Mouse (Mus musculus) stomach, embryonic 14.5 days (tissue): Measurements from ENCODE around the gene Syt6. TPM values are rescaled to one million over a fixed set of nuclear protein-coding genes. Genes with fewer than 3 reads are reported as not detected.

Experiments
- ATAC-seq: fragments of 200-750 bp; cut with Nextera tagmentation; 2 replicates; pipeline ENCODE4 v1.8.0; 2017; ENCODE audit warnings: low read depth, moderate TSS enrichment; ENCODE audit not compliant: insufficient number of reproducible peaks, insufficient read depth, low FRiP score
- H3K27ac ChIP-seq: fragments of 300-500 bp; sonication (generic); 2 replicates; pipeline ENCODE4 v1.5.1; 2014; ENCODE audit warnings: mild to moderate bottlenecking, low read length, moderate library complexity, mixed read lengths
- H3K27me3 ChIP-seq: fragments of 300-500 bp; sonication (generic); 2 replicates; pipeline ENCODE4 v1.6.1; 2014; ENCODE audit warnings: low read length, control low read depth, mixed read lengths; ENCODE audit not compliant: control insufficient read depth, insufficient read depth
- H3K36me3 ChIP-seq: fragments of 300-500 bp; sonication (generic); 2 replicates; pipeline ENCODE4 v1.6.1; 2014; ENCODE audit warnings: mild to moderate bottlenecking, control low read depth, low read length, moderate library complexity, mixed read lengths; ENCODE audit not compliant: control insufficient read depth, insufficient read depth
- H3K4me1 ChIP-seq: fragments of 300-500 bp; sonication (generic); 2 replicates; pipeline ENCODE4 v1.6.1; 2014; ENCODE audit warnings: low read length, control low read depth, mixed read lengths; ENCODE audit not compliant: control insufficient read depth, insufficient read depth
- H3K4me2 ChIP-seq: fragments of 300-500 bp; sonication (generic); replicated peaks from 2 replicates; pipeline ENCODE4 v1.6.1; 2014; ENCODE audit warnings: low read depth, low read length, control low read depth
- H3K4me3 ChIP-seq: fragments of 300-500 bp; sonication (generic); 2 replicates; pipeline ENCODE4 v1.5.1; 2014; ENCODE audit warnings: low read depth, low read length, control low read depth
- H3K9ac ChIP-seq: fragments of 300-500 bp; sonication (generic); replicated peaks from 2 replicates; pipeline ENCODE4 v1.6.1; 2014; ENCODE audit warnings: low read depth, mild to moderate bottlenecking, control low read depth, low read length, moderate library complexity, mixed read lengths
- H3K9me3 ChIP-seq: fragments of 300-500 bp; sonication (generic); 2 replicates; pipeline ENCODE4 v1.6.1; 2016; ENCODE audit warnings: low read depth, low read length, control low read depth; ENCODE audit not compliant: control insufficient read depth
- WGBS: fragments of 180-500 bp; shearing (Covaris S2); extraction: QIAGEN DNeasy Blood & Tissue Kit; methylation state at CpG from one replicate; pipeline ENCODE4 v1.1.7; 2014; 5-methylcytosine and 5-hydroxymethylcytosine counted together
- polyA plus RNA-seq: library from polyadenylated mRNA; unstranded; fragments of >200 nt; fragmentation: Nextera tagmentation; extraction: Ambion mirVana; gene quantifications from 2 replicates; pipeline ENCODE4 v1.2.1, GENCODE M21; 2014

Gene Syt6
- polyA plus RNA-seq, 1 experiment from 2014 or later, result 3.4 TPM

GRCm38 (mm10) chr3:103625169-103625568, 50.1 kb downstream of the Syt6 start:
- Histone ChIP-seq H3K9me3 (no peaks in the 10 kb centered on the region; the same call in 1 of the 2 replicates), H3K27ac (no peak overlapping the region), H3K4me1 (0 out of 2 replicates have a peak, but pooled peaks cover 4% of the 10 kb centered on the region), H3K27me3 (no peaks in the 10 kb centered on the region), H3K9ac (no peak overlapping the region), H3K36me3 (no peaks in the 10 kb centered on the region), H3K4me2 (no peak overlapping the region), H3K4me3 (no peak overlapping the region)
- 87% methylated on average over 13 of the region's 13 CpGs for WGBS
- no peak for ATAC-seq

- Histone ChIP-seq H3K4me3 (no peak overlapping the region), H3K36me3 (no peaks in the 10 kb centered on the region), H3K9ac (no peak overlapping the region), H3K4me1 (0 out of 2 replicates have a peak, but pooled peaks cover 4% of the 10 kb centered on the region), H3K27me3 (no peaks in the 10 kb centered on the region), H3K4me2 (no peak overlapping the region), H3K9me3 (no peaks in the 10 kb centered on the region; the same call in 1 of the 2 replicates), H3K27ac (no peak overlapping the region)
- no peak for ATAC-seq
- 86% methylated on average over 4 of the region's 4 CpGs for WGBS
Measured at GRCm38 (mm10) chr3:103626481-103626880, 51.5 kb downstream of the Syt6 start.

- H3K9ac ChIP-seq, result no peak overlapping the region
- H3K27me3 ChIP-seq, result no peaks in the 10 kb centered on the region
- no peak for ATAC-seq
- no peak overlapping the region for H3K4me2 ChIP-seq
- no peaks in the 10 kb centered on the region; the same call in 1 of the 2 replicates for H3K9me3 ChIP-seq
- H3K4me1 ChIP-seq, result 0 out of 2 replicates have a peak, but pooled peaks cover 4% of the 10 kb centered on the region
- no peaks in the 10 kb centered on the region for H3K36me3 ChIP-seq
- no peak overlapping the region for H3K27ac ChIP-seq
- H3K4me3 ChIP-seq, result no peak overlapping the region
- WGBS, result 91% methylated on average over 3 of the region's 3 CpGs
Measured at GRCm38 (mm10) chr3:103627661-103628060, 52.6 kb downstream of the Syt6 start.

- H3K36me3 ChIP-seq, result no peaks in the 10 kb centered on the region
- no peaks in the 10 kb centered on the region for H3K4me1 ChIP-seq
- no peak overlapping the region for H3K27ac ChIP-seq
- no peaks in the 10 kb centered on the region for H3K27me3 ChIP-seq
- no peak overlapping the region for H3K4me2 ChIP-seq
- ATAC-seq, result no peak
- H3K4me3 ChIP-seq, result no peak overlapping the region
- H3K9ac ChIP-seq, result no peak overlapping the region
- no peaks in the 10 kb centered on the region for H3K9me3 ChIP-seq
- 56% methylated on average over 7 of the region's 7 CpGs for WGBS
Measured at GRCm38 (mm10) chr3:103633124-103633523, 58.1 kb downstream of the Syt6 start.

GRCm38 (mm10) chr3:103633831-103634230, 58.8 kb downstream of the Syt6 start:
- no peaks in the 10 kb centered on the region for H3K36me3 ChIP-seq
- no peak overlapping the region for H3K9ac ChIP-seq
- H3K4me3 ChIP-seq, result no peak overlapping the region
- no peak overlapping the region for H3K27ac ChIP-seq
- no peaks in the 10 kb centered on the region for H3K9me3 ChIP-seq
- ATAC-seq, result no peak
- WGBS, result 50% methylated on average over 4 of the region's 4 CpGs
- H3K27me3 ChIP-seq, result no peaks in the 10 kb centered on the region
- no peak overlapping the region for H3K4me2 ChIP-seq
- H3K4me1 ChIP-seq, result no peaks in the 10 kb centered on the region

GRCm38 (mm10) chr3:103634256-103634655, 59.2 kb downstream of the Syt6 start:
- WGBS, result 94% methylated on average over 1 of the region's 1 CpGs
- H3K4me2 ChIP-seq, result no peak overlapping the region
- H3K9me3 ChIP-seq, result no peaks in the 10 kb centered on the region
- no peak overlapping the region for H3K4me3 ChIP-seq
- H3K4me1 ChIP-seq, result no peaks in the 10 kb centered on the region
- no peak for ATAC-seq
- H3K36me3 ChIP-seq, result no peaks in the 10 kb centered on the region
- no peak overlapping the region for H3K27ac ChIP-seq
- H3K9ac ChIP-seq, result no peak overlapping the region
- H3K27me3 ChIP-seq, result no peaks in the 10 kb centered on the region

- Histone ChIP-seq H3K4me1 (no peaks in the 10 kb centered on the region), H3K27ac (no peak overlapping the region), H3K4me3 (no peak overlapping the region), H3K9me3 (no peaks in the 10 kb centered on the region), H3K27me3 (no peaks in the 10 kb centered on the region), H3K4me2 (no peak overlapping the region), H3K9ac (no peak overlapping the region), H3K36me3 (no peaks in the 10 kb centered on the region)
- WGBS, result 79% methylated on average over 1 of the region's 1 CpGs
- ATAC-seq, result no peak
Measured at GRCm38 (mm10) chr3:103637641-103638040, 62.6 kb downstream of the Syt6 start.

GRCm38 (mm10) chr3:103640226-103640803, 65.3 kb downstream of the Syt6 start:
- Histone ChIP-seq H3K4me3 (no peak overlapping the region), H3K27me3 (no peaks in the 10 kb centered on the region), H3K27ac (no peak overlapping the region), H3K36me3 (no peaks in the 10 kb centered on the region), H3K9me3 (no peaks in the 10 kb centered on the region), H3K9ac (no peak overlapping the region), H3K4me2 (no peak overlapping the region), H3K4me1 (no peaks in the 10 kb centered on the region)
- WGBS, result 59% methylated on average over 8 of the region's 8 CpGs
- ATAC-seq, result no peak

GRCm38 (mm10) chr3:103641301-103641700, 66.3 kb downstream of the Syt6 start:
- 41% methylated on average over 7 of the region's 7 CpGs for WGBS
- no peak overlapping the region for H3K27ac ChIP-seq
- no peaks in the 10 kb centered on the region for H3K27me3 ChIP-seq
- no peak for ATAC-seq
- no peaks in the 10 kb centered on the region for H3K4me1 ChIP-seq
- H3K4me2 ChIP-seq, result no peak overlapping the region
- H3K9ac ChIP-seq, result no peak overlapping the region
- H3K4me3 ChIP-seq, result no peak overlapping the region
- H3K36me3 ChIP-seq, result no peaks in the 10 kb centered on the region
- no peaks in the 10 kb centered on the region for H3K9me3 ChIP-seq
